Mouse (Mus musculus): ENCODE measurements at regions not wholly inside any gene's neighbourhood (a gene's known extent, or its start where the extent isn't known, plus 50 kb on each side); places are given as distances from the start of the nearest gene placed in this dataset.

- peak; percentile 74 to 75 for DNase-seq (ENCODE audit: low spot score in 2 of 2)
Measured at GRCm38 (mm10) chr6:121560852-121561251, 74.3 kb upstream of the A2m start.

- DNase-seq (ENCODE audit: low spot score in 2 of 2) = no peak
Measured at GRCm38 (mm10) chr6:121560393-121560793, 74.8 kb upstream of the A2m start.

- DNase-seq (ENCODE audit: low spot score in 2 of 2) = peak in 1 of 2 experiments; percentile 33
Measured at GRCm38 (mm10) chr6:121556481-121556880, 78.7 kb upstream of the A2m start.

GRCm38 (mm10) chr6:121553501-121554132 is 80.1 kb upstream of the Iqsec3 start:
- no peak for DNase-seq (ENCODE audit: low spot score in 2 of 2)

- peak in 1 of 2 experiments; percentile 15 for DNase-seq (ENCODE audit: low spot score in 2 of 2)
Measured at GRCm38 (mm10) chr6:121533521-121533920, 60.0 kb upstream of the Iqsec3 start.

- DNase-seq (ENCODE audit: low spot score in 2 of 2) = peak; percentile 70 to 78
Measured at GRCm38 (mm10) chr6:121532926-121533325, 59.4 kb upstream of the Iqsec3 start.

GRCm38 (mm10) chr6:121531825-121532389 is 58.4 kb upstream of the Iqsec3 start:
- DNase-seq (ENCODE audit: low spot score in 2 of 2) = peak in 1 of 2 experiments; percentile 40

- DNase-seq (ENCODE audit: low spot score in 2 of 2) = peak in 1 of 2 experiments; percentile 7
Measured at GRCm38 (mm10) chr6:121527281-121527680, 53.8 kb upstream of the Iqsec3 start.

- peak in 1 of 2 experiments; percentile 5 for DNase-seq (ENCODE audit: low spot score in 2 of 2)
Measured at GRCm38 (mm10) chr6:121526121-121526520, 52.6 kb upstream of the Iqsec3 start.

GRCm38 (mm10) chr6:121524613-121524970 is 51.1 kb upstream of the Iqsec3 start:
- DNase-seq (ENCODE audit: low spot score in 2 of 2) = peak in 1 of 2 experiments; percentile 13

- DNase-seq (ENCODE audit: low spot score in 2 of 2) = peak in 1 of 2 experiments; percentile 18
Measured at GRCm38 (mm10) chr6:121523882-121524612, 50.6 kb upstream of the Iqsec3 start.

Data from right cerebral cortex, postnatal 10 days (tissue).